Mouse (Mus musculus): Measurements from ENCODE around the gene Manbal. TPM values are rescaled to one million over a fixed set of nuclear protein-coding genes. Genes with fewer than 3 reads are reported as not detected.

The Manbal gene
- polyA plus RNA-seq, 1 experiment from 2014 or later: 36.3 TPM

DNA sequence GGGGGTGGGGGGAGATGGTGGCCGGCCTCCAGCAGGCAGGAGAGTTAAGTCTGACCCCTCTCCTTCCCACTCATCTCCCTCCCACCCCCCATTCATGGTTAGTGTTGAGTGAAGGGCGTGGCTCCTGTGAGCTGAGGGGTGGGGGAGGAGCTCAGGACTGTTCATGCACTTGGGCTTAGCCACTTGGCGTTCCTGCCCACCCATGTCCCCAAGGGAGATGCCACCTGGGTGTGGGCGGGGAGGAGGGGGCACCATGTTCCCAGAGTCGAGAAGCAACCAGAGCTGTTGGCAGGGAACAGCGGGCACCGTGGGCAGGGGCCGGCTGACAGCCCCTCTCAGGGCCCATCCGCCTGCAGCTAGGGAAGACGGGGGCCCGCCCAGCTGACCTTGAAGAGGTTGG, 69.1 kb downstream of the Manbal start:
- H3K9ac ChIP-seq (ENCODE audit: low read length): no peak overlapping the region
- peaks cover 21% of the 10 kb centered on the region for H3K36me3 ChIP-seq (ENCODE audit: control insufficient read depth, insufficient read depth, low read length)
- no peak overlapping the region for H3K4me2 ChIP-seq (ENCODE audit: low read length)
- no peaks in the 10 kb centered on the region for H3K27me3 ChIP-seq (ENCODE audit: control insufficient read depth, insufficient read depth, low read length)
- peaks cover 27 to 38% of the 10 kb centered on the region in 2 experiments for H3K4me1 ChIP-seq (ENCODE audit: control insufficient read depth in 2 of 2, insufficient read depth in 2 of 2, low read length in 2 of 2)
- no peak overlapping the region for H3K4me3 ChIP-seq (ENCODE audit: control insufficient read depth in 1 of 2, insufficient read depth in 1 of 2, low read depth in 1 of 2, low read length in 2 of 2)
- no peak for ATAC-seq (ENCODE audit: insufficient number of reproducible peaks, insufficient read depth, low FRiP score, low read depth)
- H3K27ac ChIP-seq (replicated peaks in 1 of 2; ENCODE audit: control insufficient read depth in 1 of 2, insufficient read depth in 1 of 2, low read depth in 2 of 2, low read length in 2 of 2): no peak overlapping the region
- 71% methylated on average over 11 of the region's 11 CpGs for WGBS
- peaks cover 4% of the 10 kb centered on the region for H3K9me3 ChIP-seq (ENCODE audit: control insufficient read depth, low read length)

DNA sequence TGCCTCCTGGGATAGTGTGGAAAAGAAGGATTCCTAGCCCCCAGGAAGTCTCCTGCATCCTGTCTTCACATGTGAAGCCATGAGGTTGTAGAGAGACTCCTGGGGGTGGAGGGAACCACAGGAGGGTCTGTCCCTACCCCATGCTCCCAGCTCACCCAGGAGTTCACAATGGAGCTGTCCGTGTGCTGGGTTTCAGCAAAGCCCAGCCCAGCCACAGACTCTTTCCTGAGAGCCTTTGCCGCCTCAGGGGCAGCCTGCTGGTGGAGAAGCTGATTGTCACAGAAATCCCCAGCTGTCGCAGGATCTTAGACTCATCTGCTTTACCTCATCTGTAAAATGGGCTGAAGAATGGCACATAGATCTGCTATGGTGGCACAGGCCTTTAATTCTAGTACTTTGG, 69.7 kb downstream of the Manbal start:
- H3K36me3 ChIP-seq (ENCODE audit: control insufficient read depth, insufficient read depth, low read length): peaks cover 24% of the 10 kb centered on the region
- H3K27me3 ChIP-seq (ENCODE audit: control insufficient read depth, insufficient read depth, low read length): no peaks in the 10 kb centered on the region
- no peak overlapping the region for H3K27ac ChIP-seq (replicated peaks in 1 of 2; ENCODE audit: control insufficient read depth in 1 of 2, insufficient read depth in 1 of 2, low read depth in 2 of 2, low read length in 2 of 2)
- no peak overlapping the region for H3K4me3 ChIP-seq (ENCODE audit: control insufficient read depth in 1 of 2, insufficient read depth in 1 of 2, low read depth in 1 of 2, low read length in 2 of 2)
- no peak overlapping the region for H3K4me2 ChIP-seq (ENCODE audit: low read length)
- no peak for ATAC-seq (ENCODE audit: insufficient number of reproducible peaks, insufficient read depth, low FRiP score, low read depth)
- H3K4me1 ChIP-seq (ENCODE audit: control insufficient read depth in 2 of 2, insufficient read depth in 2 of 2, low read length in 2 of 2): peaks cover 20 to 32% of the 10 kb centered on the region in 2 experiments
- peaks cover 4% of the 10 kb centered on the region for H3K9me3 ChIP-seq (ENCODE audit: control insufficient read depth, low read length)
- H3K9ac ChIP-seq (ENCODE audit: low read length): no peak overlapping the region
- 87% methylated on average over 3 of the region's 3 CpGs for WGBS

DNA sequence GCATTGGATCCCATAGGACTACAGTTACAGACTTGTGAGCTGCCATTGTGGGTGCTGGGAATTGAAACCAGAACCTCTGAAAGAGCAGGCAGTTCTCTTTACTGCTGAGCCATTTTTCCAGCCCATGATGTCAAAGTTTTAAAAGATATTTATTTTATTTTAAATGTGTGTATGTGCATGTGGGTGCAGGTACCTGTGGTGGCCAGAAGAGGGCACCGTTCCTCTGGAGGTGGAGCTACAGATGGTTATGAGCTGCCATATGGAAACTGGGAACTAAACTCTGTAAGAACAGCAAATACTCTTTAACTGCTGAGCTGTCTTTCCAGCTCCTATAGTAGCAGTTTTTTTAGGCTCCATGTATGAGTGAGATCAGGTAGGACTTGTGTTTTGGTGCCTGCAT, 74.0 kb downstream of the Manbal start:
- Histone ChIP-seq H3K9ac (ENCODE audit: low read length) (no peak overlapping the region), H3K4me2 (ENCODE audit: low read length) (no peak overlapping the region), H3K4me1 (ENCODE audit: control insufficient read depth in 2 of 2, insufficient read depth in 2 of 2, low read length in 2 of 2) (peaks cover 0 to 3% of the 10 kb centered on the region in 2 experiments; a peak in 2 of 4 replicates), H3K36me3 (ENCODE audit: control insufficient read depth, insufficient read depth, low read length) (peaks cover 26% of the 10 kb centered on the region), H3K27ac (replicated peaks in 1 of 2; ENCODE audit: control insufficient read depth in 1 of 2, insufficient read depth in 1 of 2, low read depth in 2 of 2, low read length in 2 of 2) (no peak overlapping the region), H3K9me3 (ENCODE audit: control insufficient read depth, low read length) (peaks cover 4% of the 10 kb centered on the region), H3K4me3 (ENCODE audit: control insufficient read depth in 1 of 2, insufficient read depth in 1 of 2, low read depth in 1 of 2, low read length in 2 of 2) (no peak overlapping the region), H3K27me3 (ENCODE audit: control insufficient read depth, insufficient read depth, low read length) (no peaks in the 10 kb centered on the region)
- no peak for ATAC-seq (ENCODE audit: insufficient number of reproducible peaks, insufficient read depth, low FRiP score, low read depth)
- WGBS: 92% methylated on average over 1 of the region's 1 CpGs

Other genes with a start within 250 kb of the Manbal start
- 18.3 and 19.6 TPM in 2 replicates for gene Samhd1, start 232.3 kb upstream of the Manbal start, polyA plus RNA-seq (2014; fragmentation: Nextera tagmentation; extraction: Ambion mirVana)
- 18.2 and 19.9 TPM in 2 replicates for gene Rbl1, start 163.1 kb upstream of the Manbal start, polyA plus RNA-seq (2014; fragmentation: Nextera tagmentation; extraction: Ambion mirVana)
- gene Rpn2, start 88.6 kb upstream of the Manbal start, polyA plus RNA-seq (2014; fragmentation: Nextera tagmentation; extraction: Ambion mirVana): 165 and 176 TPM in 2 replicates
- gene Mroh8, start 88.0 kb upstream of the Manbal start, polyA plus RNA-seq (2014; fragmentation: Nextera tagmentation; extraction: Ambion mirVana): 0.43 and 0.46 TPM in 2 replicates
- gene Ghrh, start 20.1 kb upstream of the Manbal start, polyA plus RNA-seq (2014; fragmentation: Nextera tagmentation; extraction: Ambion mirVana): not detected in 2 replicates
- gene Src, start 50.9 kb downstream of the Manbal start, polyA plus RNA-seq (2014; fragmentation: Nextera tagmentation; extraction: Ambion mirVana): 4.2 and 6.7 TPM in 2 replicates
- 34.0 and 71.8 TPM in 2 replicates for gene Nnat, start 192.5 kb downstream of the Manbal start, polyA plus RNA-seq (2014; fragmentation: Nextera tagmentation; extraction: Ambion mirVana)
- 41.0 and 41.6 TPM in 2 replicates for gene Blcap, start 203.7 kb downstream of the Manbal start, polyA plus RNA-seq (2014; fragmentation: Nextera tagmentation; extraction: Ambion mirVana)